Mouse (Mus musculus) CH12.LX (cell line): Measurements from ENCODE around the gene Egfl8.

Experiments used
- CHD2 ChIP-seq: IDR thresholded peaks from 2 replicates; pipeline ENCODE4 v1.6.1; 2011; ENCODE audit warnings: low read length, improper control_type of control experiment
- CTCF ChIP-seq, 2 experiments: IDR thresholded peaks in 1 of 2; conservative IDR thresholded peaks in 1 of 2; 2 replicates each; pipeline ENCODE4 v1.5.1; 2011 to 2012; ENCODE audit warnings: low read depth in 2 of 2, low read length in 2 of 2, improper control_type of control experiment in 1 of 2, inconsistent platforms in 1 of 2, mild to moderate bottlenecking in 1 of 2, moderate library complexity in 1 of 2
- EP300 ChIP-seq: IDR thresholded peaks from 2 replicates; pipeline ENCODE4 v1.6.1; 2011; ENCODE audit warnings: low read length, improper control_type of control experiment
- ETS1 ChIP-seq: conservative IDR thresholded peaks from 2 replicates; pipeline ENCODE4 v1.6.1; 2012; ENCODE audit warnings: low read depth, mild to moderate bottlenecking, inconsistent platforms, low read length, improper control_type of control experiment, moderate library complexity
- GABPA ChIP-seq: IDR thresholded peaks from 2 replicates; pipeline ENCODE4 v1.6.1; 2012; ENCODE audit warnings: low read depth, low read length, improper control_type of control experiment, inconsistent platforms; ENCODE audit not compliant: insufficient replicate concordance
- JUND ChIP-seq: conservative IDR thresholded peaks from 2 replicates; pipeline ENCODE4 v1.6.1; 2011; ENCODE audit warnings: low read depth, low read length, improper control_type of control experiment
- MAX ChIP-seq: IDR thresholded peaks from 2 replicates; pipeline ENCODE4 v1.6.1; 2011; ENCODE audit warnings: low read length, improper control_type of control experiment
- MAZ ChIP-seq: IDR thresholded peaks from 2 replicates; pipeline ENCODE4 v1.6.1; 2012; ENCODE audit warnings: low read depth, mild to moderate bottlenecking, inconsistent platforms, low read length, improper control_type of control experiment, moderate library complexity
- RAD21 ChIP-seq: IDR thresholded peaks from 2 replicates; pipeline ENCODE4 v1.6.1; 2011; ENCODE audit warnings: low read depth, mild to moderate bottlenecking, low read length, improper control_type of control experiment, moderate library complexity
- TCF12 ChIP-seq: IDR thresholded peaks from 2 replicates; pipeline ENCODE4 v1.6.1; 2014; ENCODE audit warnings: low read depth, mild to moderate bottlenecking, inconsistent platforms, low read length, improper control_type of control experiment

DNA sequence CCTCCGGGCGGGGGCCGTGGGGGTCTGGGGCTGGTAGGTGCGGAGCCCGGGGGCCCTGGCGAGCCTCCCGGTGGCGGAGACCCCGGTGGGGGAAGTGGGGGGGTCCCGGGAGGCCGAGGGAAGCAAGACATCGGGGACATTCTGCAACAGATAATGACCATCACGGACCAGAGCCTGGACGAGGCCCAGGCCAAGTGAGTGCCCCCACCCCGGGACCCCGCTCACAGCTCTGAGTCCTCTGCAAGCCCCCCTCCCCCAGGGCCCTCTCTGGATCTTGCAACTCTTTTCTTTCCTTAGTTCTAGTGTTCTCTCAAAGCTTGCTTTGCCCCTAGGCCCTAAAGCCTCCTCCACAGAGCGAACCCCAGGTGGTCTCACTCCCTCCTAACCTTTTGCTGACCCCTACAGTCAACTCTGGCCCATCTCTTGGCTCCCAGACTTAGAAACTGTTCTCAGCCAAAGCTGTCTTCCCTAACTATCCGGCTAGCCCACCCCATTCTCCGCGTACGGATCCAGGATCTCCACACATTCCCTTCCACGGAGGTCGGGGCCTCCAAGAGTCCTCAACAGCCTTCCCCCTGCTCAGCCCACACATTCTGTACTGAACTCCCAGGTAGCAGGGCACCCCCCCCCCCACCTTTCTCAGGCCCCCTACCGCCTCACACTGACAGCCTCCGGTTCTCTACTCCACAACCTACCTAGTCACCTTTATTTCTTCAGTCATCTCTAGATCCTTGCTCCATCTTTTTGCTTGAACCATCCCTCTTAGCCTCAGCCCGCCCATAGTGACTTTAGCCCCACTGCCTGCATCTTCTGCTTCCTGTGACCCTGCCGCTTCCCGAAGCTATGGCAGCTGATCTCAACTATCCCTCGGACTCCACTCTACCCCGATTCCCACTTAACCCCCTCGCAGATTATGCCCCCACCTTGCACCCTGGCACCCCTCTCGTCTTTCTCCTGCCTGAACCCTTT, 22.9 kb downstream of the Egfl8 start:
- no peak for TF ChIP-seq TCF12
- TF ChIP-seq CTCF (conservative IDR thresholded peaks at IDR 0.05 in 1 of 2, IDR thresholded peaks at IDR 0.05 in 1 of 2; ENCODE audit: low read depth in 2 of 2, low read length in 2 of 2) = no peak
- no peak for TF ChIP-seq MAX
- TF ChIP-seq CHD2 = no peak
- TF ChIP-seq ETS1 = no peak
- no peak; the same call in 1 of the 2 replicates for TF ChIP-seq RAD21
- TF ChIP-seq EP300 = no peak
- no peak for TF ChIP-seq MAZ
- no peak for TF ChIP-seq JUND
- TF ChIP-seq GABPA = no peak
